Mouse (Mus musculus): ENCODE measurements around the gene Irf3.
"Not testable (repeated sequence)": the region's sequence is repeated elsewhere in the genome, so short reads cannot be mapped to it uniquely, and the experiment has no call there.

Gene Irf3

GRCm38 (mm10) chr7:45007846-45008245 lies 10.4 kb downstream of the Irf3 start:
- no peak for DNase-seq (ENCODE audit: extremely low spot score, low spot score)

DNA sequence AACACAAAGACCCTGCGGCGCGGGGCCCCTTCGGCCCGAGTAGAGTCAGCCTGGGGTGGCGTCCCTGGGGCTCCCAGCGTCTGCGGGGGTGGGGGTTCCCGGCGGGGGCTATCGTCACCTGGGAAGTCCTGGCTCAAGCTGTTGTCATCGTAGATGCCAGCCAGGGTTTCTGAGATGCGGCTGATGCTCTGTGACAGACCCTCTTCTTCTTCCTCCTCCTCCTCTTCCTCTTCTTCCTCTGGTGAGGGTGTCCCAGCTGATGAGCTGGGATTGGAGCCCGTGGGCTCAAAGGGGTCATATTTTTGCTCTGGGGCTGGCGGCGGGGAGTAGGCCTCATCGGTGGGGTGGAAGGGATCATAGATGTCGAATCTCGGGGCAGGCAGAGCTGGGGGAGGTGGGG lies 11.0 kb downstream of the Irf3 start:
- DNase-seq (ENCODE audit: extremely low spot score, low spot score), result no peak

- DNase-seq (ENCODE audit: extremely low spot score, low spot score), result no peak
Measured at GRCm38 (mm10) chr7:45012011-45012410, 14.6 kb downstream of the Irf3 start.

DNA sequence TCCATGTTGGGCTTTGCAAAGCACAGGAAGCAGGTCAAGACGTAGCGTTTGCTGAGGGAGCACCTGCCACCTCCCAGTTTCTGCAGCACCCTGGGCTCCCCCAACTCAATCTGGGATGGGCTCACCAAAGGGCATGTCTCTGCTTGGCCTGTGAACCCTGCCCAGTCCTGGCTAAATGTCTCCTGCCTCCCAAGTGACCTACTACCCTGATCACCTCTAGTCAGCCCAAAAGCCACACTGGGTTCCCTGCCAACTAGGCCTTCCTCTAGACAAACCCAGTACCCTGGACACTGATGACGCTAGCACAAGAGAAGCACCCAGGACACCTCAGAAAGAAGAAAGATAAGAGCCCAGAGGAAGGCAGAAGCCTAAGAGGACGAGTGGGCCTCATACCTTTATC lies 15.4 kb downstream of the Irf3 start:
- no peak for DNase-seq (ENCODE audit: extremely low spot score, low spot score)

DNA sequence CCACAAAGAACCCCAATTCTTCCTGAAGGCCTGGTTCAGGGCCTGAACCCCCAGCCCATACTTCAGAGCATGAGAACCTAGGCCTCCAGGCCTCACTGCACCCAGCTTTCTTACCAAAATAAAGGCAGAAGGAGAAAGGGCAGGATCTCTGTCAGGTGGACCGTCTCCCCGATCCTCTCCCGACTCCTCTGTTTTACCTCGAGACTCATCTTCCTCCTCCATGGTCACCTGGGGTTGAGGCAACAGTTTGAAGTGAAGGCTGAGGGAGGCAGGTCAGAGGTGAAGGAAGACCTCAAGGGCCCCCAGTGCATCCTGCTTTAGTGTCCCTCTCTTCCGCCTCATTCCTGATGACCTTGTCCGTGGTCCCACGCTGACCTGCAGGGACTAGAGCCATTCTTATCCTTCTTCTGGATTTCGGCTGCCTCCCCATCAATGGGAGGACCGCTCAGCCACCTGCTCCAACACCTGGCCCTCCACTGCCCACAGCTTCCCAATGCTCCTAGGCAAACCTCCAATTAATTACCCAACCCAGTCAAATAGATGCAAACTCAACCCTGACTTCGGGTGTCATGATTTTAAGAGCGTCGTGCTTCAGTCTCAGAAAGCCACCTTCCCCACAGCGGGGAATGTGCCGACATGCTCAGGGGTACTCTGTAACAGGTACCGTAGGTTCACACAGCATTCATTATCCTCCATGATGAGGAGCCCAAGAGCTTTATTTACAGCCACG lies 16.1 kb downstream of the Irf3 start:
- DNase-seq (ENCODE audit: extremely low spot score, low spot score), result no peak

GRCm38 (mm10) chr7:45014096-45014451 lies 16.6 kb downstream of the Irf3 start:
- DNase-seq (ENCODE audit: extremely low spot score, low spot score), result no peak

- no peak for DNase-seq (ENCODE audit: extremely low spot score, low spot score)
Measured at GRCm38 (mm10) chr7:45015344-45015956, 18.0 kb downstream of the Irf3 start.

DNA sequence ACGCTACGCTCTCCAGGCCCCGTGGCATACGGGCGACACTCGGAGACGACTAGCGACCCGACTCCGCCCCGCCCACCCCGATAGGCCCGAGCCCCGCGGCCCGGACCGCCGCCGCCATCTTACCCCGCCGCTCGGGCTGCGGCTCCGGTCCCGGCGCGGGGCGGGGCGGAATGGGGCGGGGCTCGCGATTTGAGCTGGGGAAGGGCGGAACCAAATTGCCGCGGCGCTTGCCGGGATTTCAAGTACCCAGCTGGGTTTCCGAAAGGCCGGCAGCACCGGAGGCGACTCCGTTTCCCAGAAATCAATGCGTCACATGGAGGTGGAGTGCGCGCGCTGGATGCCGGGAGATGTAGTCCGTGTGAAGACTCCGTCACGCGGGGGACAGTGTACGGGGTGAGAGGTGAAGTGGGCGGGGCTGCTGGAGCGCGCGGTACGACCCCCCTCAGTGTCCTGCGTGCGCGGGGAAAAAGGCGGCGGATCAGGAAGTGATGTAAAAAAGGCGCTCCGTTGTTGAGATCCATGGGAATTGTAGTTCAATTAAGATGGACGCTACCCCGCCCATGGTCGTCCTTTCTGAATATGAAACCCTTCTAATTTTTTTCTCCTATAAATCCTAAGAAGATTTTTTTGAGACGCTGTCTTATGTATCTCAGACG lies 18.6 kb downstream of the Irf3 start, which contains the start of gene Scaf1:
Gene Scaf1, minus strand, starts transcription at position 407 of the 656 bp plus-strand sequence.
- peak; percentile 99 for DNase-seq (ENCODE audit: extremely low spot score, low spot score)

- DNase-seq (ENCODE audit: extremely low spot score, low spot score), result no peak
Measured at GRCm38 (mm10) chr7:45016761-45017160, 19.3 kb downstream of the Irf3 start.

- peak; percentile 86 for DNase-seq (ENCODE audit: extremely low spot score, low spot score)
Measured at GRCm38 (mm10) chr7:45017242-45018061, 20.0 kb downstream of the Irf3 start, which contains the start of gene Rras. TSS of gene Rras (plus strand) at chr7:45017961.

- no peak for DNase-seq (ENCODE audit: extremely low spot score, low spot score)
Measured at GRCm38 (mm10) chr7:45019031-45019571, 21.7 kb downstream of the Irf3 start.

DNA sequence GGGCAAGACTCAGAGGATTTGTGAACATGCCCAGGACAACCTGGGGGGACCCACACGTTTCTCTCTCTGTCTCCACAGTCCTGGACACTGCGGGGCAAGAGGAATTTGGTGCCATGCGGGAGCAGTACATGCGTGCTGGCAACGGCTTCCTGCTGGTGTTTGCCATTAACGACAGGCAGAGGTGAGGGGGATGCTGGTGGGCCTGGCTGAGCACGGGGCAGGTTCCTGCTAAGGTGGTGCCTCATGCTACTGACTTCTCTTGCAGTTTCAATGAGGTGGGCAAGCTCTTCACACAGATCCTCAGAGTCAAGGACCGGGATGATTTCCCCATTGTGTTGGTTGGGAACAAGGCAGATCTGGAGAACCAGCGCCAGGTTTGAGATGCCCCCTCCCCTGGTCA lies 22.8 kb downstream of the Irf3 start:
- no peak for DNase-seq (ENCODE audit: extremely low spot score, low spot score)

DNA sequence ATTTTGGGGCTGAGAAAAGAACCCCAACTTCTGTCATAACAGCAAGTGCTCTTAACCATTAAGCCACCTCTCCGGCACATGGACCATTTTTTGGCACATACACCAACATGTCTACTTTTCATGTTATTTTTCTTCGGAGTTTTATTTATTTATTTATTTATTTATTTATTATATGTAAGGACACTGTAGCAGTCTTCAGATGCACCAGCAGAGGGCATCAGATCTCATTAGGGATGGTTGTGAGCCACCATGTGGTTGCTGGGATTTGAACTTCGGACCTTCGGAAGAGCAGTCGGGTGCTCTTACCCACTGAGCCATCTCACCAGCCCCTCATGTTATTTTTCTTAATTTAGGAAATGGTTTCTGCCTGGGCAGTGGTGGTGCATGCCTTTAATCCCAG lies 26.3 kb downstream of the Irf3 start:
- not testable (repeated sequence) for DNase-seq (ENCODE audit: extremely low spot score, low spot score)

DNA sequence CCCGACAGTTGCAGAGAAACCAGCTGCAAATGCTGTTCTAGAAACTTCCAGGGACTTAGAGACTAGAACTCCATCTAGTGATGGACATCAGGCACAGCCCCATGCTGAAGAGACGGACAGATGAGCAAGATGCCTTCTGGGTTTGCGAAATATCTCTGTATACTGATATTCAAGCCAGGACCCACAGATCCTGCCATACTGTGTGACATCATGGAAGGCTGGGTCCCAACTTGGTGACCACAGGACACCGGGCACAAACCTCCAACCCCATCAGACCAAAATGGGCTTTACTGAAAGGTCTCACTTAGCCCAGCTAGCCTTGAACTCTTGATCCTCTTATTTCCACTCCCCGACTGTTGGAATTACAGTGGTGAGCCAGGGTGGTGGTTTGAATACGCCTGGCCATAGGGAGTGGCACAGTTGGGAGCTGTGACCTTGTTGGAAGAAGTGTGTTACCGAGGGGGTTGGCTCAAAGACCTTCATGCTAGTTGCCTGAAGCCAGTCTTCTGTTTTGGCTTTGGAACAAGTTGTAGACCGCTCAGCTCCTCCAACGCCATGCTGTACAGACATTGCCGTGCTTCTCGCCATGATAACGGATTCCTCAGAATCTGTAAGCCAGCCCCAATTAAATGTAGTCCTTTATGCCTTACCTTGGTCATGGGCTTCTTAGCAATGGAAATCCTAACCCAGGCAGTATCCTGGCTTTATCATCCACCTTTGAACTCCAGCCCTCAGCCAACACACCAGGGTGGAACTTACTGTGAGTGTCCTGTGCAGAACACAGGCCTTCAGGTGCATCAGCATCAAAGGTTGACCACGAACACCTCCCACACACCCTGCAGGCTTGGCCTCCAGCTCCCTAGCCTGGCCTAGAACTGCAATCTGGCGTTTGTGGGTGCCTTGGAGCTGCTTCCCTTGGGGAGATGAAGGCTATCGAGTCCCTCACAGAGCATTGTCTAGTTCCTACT lies 27.1 kb downstream of the Irf3 start:
- DNase-seq (ENCODE audit: extremely low spot score, low spot score), result no peak

GRCm38 (mm10) chr7:45025601-45026220 lies 28.3 kb downstream of the Irf3 start:
- DNase-seq (ENCODE audit: extremely low spot score, low spot score), result no peak

DNA sequence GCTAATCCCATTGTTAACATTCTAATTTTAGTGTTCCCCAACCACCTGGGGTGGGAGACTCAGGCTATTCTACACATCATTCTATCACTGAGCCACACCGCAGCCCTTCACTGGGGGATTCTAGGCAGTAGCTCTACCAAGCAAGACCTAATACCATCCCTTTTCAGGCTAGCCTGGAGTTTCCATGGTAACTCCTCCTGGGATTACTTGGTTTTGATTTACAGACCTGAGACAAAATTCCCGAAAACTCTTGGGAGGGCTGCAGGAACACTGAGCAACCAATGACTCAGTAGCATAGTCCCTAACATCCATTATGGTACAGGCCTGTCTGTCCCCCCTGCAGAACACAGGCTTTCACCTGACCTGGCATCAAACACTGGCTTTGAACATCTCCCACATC lies 28.8 kb downstream of the Irf3 start:
- no peak for DNase-seq (ENCODE audit: extremely low spot score, low spot score)

DNA sequence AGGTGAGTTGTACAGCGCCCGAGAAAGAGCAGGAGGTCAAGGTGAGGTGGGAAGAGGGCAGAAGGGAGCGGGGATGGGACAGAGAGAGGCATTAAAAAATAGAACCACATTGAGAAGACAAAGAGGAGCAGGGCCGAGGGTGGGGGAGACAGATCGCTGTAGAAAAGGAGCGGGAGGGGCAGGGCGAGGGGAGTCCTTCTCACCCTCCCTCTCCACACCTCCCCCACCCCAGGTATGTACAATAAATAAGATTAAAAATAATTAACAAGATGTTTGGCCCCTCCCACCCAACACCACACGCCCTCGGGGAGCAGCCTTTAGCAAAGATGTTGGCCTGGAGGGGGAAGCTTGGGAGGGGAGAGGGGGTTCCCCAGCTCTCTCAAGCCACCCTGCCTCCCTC lies 30.3 kb downstream of the Irf3 start:
- no peak for DNase-seq (ENCODE audit: extremely low spot score, low spot score)

- no peak for DNase-seq (ENCODE audit: extremely low spot score, low spot score)
Measured at GRCm38 (mm10) chr7:45028351-45028750, 30.9 kb downstream of the Irf3 start.

GRCm38 (mm10) chr7:45029995-45030394 lies 32.5 kb downstream of the Irf3 start:
- DNase-seq (ENCODE audit: extremely low spot score, low spot score), result no peak

- DNase-seq (ENCODE audit: extremely low spot score, low spot score), result no peak
Measured at GRCm38 (mm10) chr7:45030857-45031256, 33.4 kb downstream of the Irf3 start.
